Mouse (Mus musculus) frontal cortex, postnatal 14 days (tissue): ENCODE measurements around the gene Tlr12.
"Not testable (repeated sequence)": the region's sequence is repeated elsewhere in the genome, so short reads cannot be mapped to it uniquely, and the experiment has no call there.

ENCODE experiments used
- DNase-seq, 2 experiments: peaks; one replicate each; pipeline ENCODE4 v3.0.0; 2022; ENCODE audit warnings: low spot score in 2 of 2

The Tlr12 gene

GRCm38 (mm10) chr4:128618246-128618911, at the start of gene Tlr12:
TSS of gene Tlr12 (minus strand) at chr4:128618619.
- DNase-seq = no peak

DNA sequence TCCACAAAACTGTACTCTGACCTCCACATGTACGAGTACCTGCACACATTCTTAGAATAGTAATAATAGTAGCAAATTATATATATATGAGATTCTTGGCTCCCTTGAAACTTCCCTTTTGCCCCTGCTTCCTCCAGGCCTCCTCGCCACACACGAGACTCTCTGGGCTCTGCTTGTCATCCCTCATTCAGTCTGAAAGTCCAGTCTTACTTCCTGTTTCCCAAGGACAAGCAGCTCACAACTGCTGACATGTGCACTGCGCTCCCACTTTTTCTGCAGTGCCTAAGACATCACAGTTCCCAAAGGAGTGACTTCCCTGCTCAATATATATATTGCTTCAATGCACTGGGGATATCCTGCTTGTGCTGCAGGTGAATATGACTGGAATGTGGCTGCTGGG, 48.8 kb upstream of the Tlr12 start:
- DNase-seq = not testable (repeated sequence)

- DNase-seq = not testable (repeated sequence)
Measured at GRCm38 (mm10) chr4:128666362-128666761, 47.9 kb upstream of the Tlr12 start.

GRCm38 (mm10) chr4:128664002-128664401, 45.6 kb upstream of the Tlr12 start:
- no peak for DNase-seq

DNA sequence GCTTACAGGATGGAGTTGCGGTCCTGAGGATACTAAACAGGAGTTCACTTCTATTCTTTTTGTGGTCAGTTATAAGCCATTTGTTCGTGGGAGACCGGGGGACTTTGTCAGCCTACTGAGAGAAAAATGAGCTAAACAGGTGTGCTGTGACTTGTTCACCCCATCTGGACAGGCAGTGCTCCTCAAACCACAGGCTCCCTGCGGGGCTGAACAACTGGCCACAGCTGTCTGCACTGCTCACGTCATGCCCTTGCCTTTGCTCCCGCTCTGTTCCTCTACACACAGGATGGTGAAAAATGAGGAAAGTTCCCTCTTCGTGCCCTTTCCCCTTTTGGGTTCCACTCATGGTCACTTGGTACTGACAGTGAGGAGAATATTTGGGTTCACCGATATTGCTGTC, 42.6 kb upstream of the Tlr12 start:
- no peak for DNase-seq

GRCm38 (mm10) chr4:128660196-128660595, 41.8 kb upstream of the Tlr12 start:
- DNase-seq = no peak

DNA sequence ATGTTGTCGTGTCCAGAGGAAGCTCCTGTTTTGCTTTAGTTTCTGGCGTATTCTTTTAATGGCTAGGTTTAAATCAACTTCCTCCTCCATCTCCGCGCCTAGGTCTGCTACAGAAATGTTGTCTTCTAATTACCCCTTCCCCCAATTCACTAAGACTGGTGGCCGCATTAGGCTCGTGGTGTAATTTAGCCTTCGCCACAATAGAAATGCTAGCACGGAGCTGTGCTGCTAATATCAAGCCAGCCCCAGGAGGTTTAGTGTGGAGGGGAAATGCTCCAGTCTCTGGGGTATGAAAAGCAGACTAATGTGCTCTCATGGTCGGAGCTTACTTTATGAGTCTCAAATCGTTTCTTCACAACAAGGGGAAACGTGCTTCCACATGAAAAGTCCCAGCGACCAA, 37.0 kb upstream of the Tlr12 start:
- no peak for DNase-seq

DNA sequence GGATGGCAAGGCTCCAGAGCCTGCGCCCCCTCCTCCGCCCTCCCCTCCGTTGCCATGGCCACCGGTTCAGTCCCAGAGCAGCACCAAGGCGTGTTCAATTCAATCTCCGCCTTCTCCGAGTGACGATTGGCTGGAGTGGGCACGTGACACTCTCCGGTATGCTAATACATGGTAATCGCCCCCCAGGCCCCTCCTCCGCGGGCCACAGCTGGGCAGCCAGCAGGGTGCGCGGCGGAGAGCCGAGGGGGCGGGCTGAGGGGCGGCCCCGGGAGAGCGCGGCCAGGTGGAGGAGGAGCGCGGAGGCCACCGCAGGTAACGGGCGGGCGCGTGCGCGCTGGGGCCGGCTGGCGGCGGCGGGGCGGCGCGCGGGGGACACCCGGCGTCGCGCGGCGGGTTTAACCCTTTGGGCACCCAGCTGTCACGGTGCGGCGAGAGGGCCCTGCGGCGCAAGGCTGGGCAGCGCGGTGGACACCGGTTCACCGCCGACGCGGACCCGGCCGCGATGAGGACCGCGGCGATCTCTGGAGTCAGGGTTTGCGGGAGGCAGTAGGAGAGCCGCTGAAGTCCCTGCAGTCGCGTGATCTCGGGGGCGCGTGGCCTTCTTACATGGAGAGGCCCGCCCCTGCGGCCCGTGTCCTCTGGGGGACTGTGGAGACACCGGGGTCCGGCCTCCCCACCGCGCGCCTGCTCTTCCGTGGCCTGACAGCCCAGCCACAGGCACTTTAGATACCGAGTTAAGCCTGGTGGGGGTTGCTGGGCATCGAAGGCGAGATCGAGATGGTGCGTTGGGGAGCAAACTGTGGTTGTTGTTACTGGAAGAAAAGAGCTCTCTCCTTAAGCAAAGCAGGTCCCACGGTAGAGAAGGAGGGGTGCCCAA, 36.3 kb upstream of the Tlr12 start, which contains the start of gene Phc2:
Gene Phc2 (plus strand): TSS at position 198 of the 877 bp plus-strand sequence.
- DNase-seq = peak; percentile 96 to 97

GRCm38 (mm10) chr4:128652584-128653298, 34.3 kb upstream of the Tlr12 start:
- DNase-seq = no peak

DNA sequence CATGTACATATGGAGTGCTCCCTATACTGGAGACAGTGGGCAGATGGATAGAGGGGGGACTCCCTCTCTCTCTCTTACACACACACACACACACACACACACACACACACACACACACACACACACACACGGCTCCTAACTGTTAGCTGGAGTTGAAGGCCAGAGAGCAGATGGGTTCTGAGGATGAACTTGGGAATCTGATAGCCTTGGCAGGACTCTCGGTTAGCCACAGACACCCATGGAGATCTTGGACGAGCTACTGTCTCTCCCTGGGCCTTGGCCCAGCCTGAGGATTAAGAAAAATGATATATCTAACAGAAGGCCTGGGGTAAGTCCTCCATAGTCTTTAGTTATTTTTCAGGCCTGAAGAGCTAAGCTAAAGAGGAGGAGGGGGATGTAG, 33.1 kb upstream of the Tlr12 start:
- no peak for DNase-seq

GRCm38 (mm10) chr4:128648567-128649255, 30.3 kb upstream of the Tlr12 start:
- DNase-seq = no peak

DNA sequence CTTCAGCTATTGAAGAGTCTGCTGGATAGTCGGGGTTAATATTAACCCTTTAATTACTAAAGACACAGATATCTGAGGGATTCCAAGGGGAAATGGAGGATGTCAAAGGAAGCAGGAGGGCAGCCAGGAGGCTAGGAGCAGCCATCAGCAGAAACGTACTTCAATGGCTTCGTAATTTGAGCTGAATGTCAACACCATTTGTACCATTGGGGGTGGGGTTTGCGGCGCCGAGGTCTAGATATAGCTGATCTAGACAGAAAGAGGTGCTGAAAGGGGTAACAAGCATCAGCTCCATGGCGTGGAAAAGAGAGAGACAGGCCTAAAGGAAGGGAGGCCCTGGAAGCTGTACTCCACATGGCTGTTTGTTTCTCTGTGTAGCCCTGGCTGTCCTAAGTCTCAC, 28.3 kb upstream of the Tlr12 start:
- DNase-seq = no peak

DNA sequence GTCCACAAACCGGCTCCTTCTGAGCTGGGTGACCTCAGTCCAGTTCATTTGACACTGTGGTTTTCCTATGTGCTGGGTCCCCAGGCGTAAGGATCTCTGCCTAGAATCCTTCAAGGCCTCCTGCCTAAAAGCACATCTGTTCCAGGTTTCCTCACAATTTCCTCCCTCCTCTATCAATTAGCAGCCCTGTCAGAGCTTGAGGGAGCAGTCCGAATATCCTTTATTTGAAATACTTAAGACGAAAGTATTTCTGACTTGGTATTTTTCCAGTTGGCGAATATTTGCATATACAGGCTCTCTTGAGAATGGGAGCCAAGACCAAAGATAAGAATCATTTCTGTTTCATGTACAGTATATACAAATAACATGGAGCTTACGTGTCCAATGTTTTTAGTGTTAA, 27.5 kb upstream of the Tlr12 start:
- DNase-seq = no peak

DNA sequence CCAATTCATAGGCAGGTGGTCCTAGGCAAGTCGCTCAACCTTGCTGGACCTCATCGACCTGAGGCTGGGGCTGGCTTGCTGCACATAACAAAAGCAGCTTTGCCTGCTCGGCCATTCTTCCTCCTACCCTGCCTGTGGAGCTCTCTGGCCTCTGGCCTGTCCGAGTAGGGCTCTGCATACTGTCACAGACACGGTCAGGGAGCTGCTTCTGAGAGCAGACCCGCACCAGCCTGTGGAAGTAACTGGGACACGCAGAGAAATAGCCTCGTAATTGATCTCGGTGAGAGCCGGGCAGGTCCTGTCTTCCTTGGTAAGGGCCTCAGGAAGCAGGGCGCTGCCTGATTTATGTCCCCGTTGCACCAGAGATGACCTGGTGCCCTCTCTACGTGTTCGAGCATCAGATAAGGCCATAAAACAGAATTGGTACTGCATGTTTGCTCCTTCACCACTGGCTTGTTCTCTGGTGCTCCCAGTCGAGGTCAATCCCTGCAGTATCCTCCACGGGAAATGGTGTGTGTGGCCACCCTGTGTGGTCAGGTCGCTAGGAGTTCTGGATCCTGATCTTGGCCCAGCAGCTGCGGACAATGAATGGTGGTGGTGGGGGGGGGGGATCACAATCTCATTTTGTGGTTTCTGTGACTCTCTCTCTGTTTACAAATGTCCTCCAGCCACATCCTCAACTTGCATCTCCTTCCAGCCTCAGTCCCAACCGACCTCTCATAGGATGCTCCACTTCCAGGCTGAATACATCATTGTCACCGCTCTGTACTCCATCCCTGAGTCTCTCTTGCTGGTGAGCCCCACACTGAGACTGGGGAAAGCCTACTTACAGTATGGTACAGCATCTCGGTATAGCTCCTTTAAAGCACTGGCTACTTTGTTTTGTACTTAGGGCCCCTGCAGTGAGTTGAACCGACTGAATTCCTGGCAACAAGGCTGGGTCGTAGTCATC, 23.6 kb upstream of the Tlr12 start:
- DNase-seq = no peak

- DNase-seq = no peak
Measured at GRCm38 (mm10) chr4:128638265-128638923, 20.0 kb upstream of the Tlr12 start.

- DNase-seq = no peak
Measured at GRCm38 (mm10) chr4:128637250-128637649, 18.8 kb upstream of the Tlr12 start.

DNA sequence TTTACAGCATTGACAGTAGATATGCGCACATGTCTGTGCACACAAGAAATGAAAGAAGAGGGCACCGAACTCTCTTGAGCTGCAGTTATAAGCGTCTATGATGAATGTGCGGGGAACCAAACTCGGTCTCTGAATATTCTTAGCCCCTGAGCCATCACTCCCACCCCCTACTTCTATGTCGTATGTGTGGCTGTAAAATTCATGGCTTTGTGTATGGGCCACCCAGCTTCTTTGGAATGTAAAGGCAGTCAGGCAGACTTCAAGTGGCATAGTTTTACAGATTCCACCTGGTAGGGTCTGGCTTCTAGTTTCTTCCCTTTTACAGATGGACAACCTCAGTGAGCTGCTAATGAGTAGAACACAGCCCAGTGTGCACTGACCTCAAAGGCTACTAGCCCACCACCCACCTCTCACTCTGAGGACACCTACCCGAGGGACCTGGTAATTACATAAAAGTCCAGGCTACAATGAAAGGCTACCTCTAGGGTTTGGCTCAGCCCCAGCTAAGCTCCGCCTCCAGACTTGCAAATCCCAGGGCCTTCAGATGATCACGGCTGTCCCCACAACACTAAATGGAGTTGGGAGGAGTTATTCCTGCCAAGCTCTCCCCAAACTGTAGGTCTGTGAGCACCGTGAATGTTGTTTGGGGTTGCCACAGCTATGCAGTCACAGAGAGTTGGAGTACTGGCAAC, 17.6 kb upstream of the Tlr12 start:
- DNase-seq = no peak

GRCm38 (mm10) chr4:128635451-128635850, 17.0 kb upstream of the Tlr12 start:
- DNase-seq = no peak

- no peak for DNase-seq
Measured at GRCm38 (mm10) chr4:128621109-128621508, 2.7 kb upstream of the Tlr12 start.
